In the genomic region with DNA sequence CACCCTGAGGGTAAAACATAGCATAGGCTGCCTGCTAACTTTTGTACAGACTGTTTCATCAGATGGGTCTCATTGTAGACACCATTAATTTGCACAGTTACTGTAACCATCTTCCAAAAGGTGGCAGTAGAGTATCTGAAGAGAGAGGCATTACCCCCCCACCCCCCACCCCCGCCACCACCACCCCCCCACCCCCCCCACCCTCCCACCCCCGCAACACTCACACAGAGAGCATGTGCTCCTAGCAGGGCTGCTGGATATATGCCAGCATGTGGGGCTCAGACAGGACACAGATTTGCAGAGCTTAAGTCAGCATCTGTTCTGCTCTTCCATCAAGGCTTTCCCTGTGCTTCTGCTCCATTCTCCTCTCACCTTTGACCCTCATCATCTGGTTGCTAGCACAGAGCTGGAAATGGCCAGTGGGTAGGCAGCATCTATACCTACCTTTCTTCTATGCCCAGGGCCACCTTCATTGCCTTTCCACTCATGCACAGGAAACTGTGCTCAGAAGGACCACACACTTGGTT, we compare ENCODE assay signal across 7 mouse cellular contexts. TPM values are rescaled to one million over a fixed set of nuclear protein-coding genes. Genes with fewer than 3 reads are reported as not detected.
DNase-seq lines count a peak whose midpoint lies in the region; ATAC-seq and TF ChIP-seq lines count a peak whose summit lies in the region.

No protein-coding gene starts in this region.

- peak; percentile 46 for TF ChIP-seq CTCF in hindbrain, postnatal 0 days (IDR thresholded peaks at IDR 0.05; ENCODE audit: low read depth)

- no peaks in the 10 kb centered on the region for H3K27me3 ChIP-seq in liver, embryonic 11.5 days (replicated peaks; ENCODE audit: control insufficient read depth, insufficient read depth, low read length)
- no peaks in the 10 kb centered on the region for H3K27me3 ChIP-seq in embryonic facial prominence, embryonic 12.5 days
- H3K27me3 ChIP-seq in hindbrain, postnatal 0 days (ENCODE audit: insufficient read depth, low read length): no peaks in the 10 kb centered on the region

- no peak overlapping the region for H3K4me2 ChIP-seq in liver, embryonic 11.5 days
- no peak overlapping the region for H3K4me2 ChIP-seq in embryonic facial prominence, embryonic 12.5 days (replicated peaks)
- no peak overlapping the region for H3K4me2 ChIP-seq in hindbrain, postnatal 0 days (ENCODE audit: low read depth, low read length)

- no peak overlapping the region for H3K27ac ChIP-seq in liver, embryonic 11.5 days (ENCODE audit: low read depth, low read length)
- peak overlapping the region; percentile 78; the same call in 1 of the 2 replicates for H3K27ac ChIP-seq in brown adipose tissue, adult 24 weeks (replicated peaks; ENCODE audit: low read depth, low read length)
- peak overlapping the region; percentile 79 for H3K27ac ChIP-seq in embryonic facial prominence, embryonic 12.5 days
- H3K27ac ChIP-seq in hindbrain, postnatal 0 days: peak overlapping the region; percentile 65

- no CpG with 5 or more reads among the region's 2 CpGs for WGBS in liver, embryonic 11.5 days
- 0% methylated on average over 1 of the region's 2 CpGs for WGBS in embryonic facial prominence, embryonic 12.5 days
- WGBS in hindbrain, postnatal 0 days: 0% methylated on average over 1 of the region's 2 CpGs

- no peak for ATAC-seq in liver, embryonic 11.5 days (replicated peaks; ENCODE audit: low FRiP score)
- peak; percentile 73; the same call in 1 of the 2 replicates for ATAC-seq in embryonic facial prominence, embryonic 12.5 days (ENCODE audit: insufficient number of reproducible peaks, insufficient read depth, low FRiP score, low TSS enrichment)
- ATAC-seq in hindbrain, postnatal 0 days: peak; percentile 80
- ATAC-seq in megakaryocyte-erythroid progenitor cell, adult 5-6 weeks (replicated peaks; ENCODE audit: low FRiP score, low TSS enrichment, poor library complexity, severe bottlenecking): 0 out of 2 replicates have a peak, but pooled peaks have one; percentile 17
- ATAC-seq in erythroblast, adult 5-6 weeks (replicated peaks; ENCODE audit: low FRiP score, poor library complexity, severe bottlenecking): no peak

- no peaks in the 10 kb centered on the region for H3K4me1 ChIP-seq in liver, embryonic 11.5 days (replicated peaks; ENCODE audit: control insufficient read depth, insufficient read depth, low read length)
- peaks cover 4% of the 10 kb centered on the region; the same call in 1 of the 2 replicates for H3K4me1 ChIP-seq in brown adipose tissue, adult 24 weeks (ENCODE audit: control insufficient read depth, insufficient read depth, insufficient read length, low read length)
- peaks cover 16% of the 10 kb centered on the region for H3K4me1 ChIP-seq in embryonic facial prominence, embryonic 12.5 days
- H3K4me1 ChIP-seq in hindbrain, postnatal 0 days (ENCODE audit: insufficient read depth, low read length): no peaks in the 10 kb centered on the region

- no peaks in the 10 kb centered on the region for H3K36me3 ChIP-seq in liver, embryonic 11.5 days (ENCODE audit: control insufficient read depth, insufficient read depth, low read length)
- peaks cover 6% of the 10 kb centered on the region; the same call in 1 of the 2 replicates for H3K36me3 ChIP-seq in embryonic facial prominence, embryonic 12.5 days
- no peaks in the 10 kb centered on the region for H3K36me3 ChIP-seq in hindbrain, postnatal 0 days (ENCODE audit: insufficient read depth, low read length)

- DNase-seq in liver: peak; percentile 41
- no peak for DNase-seq in liver, embryonic 11.5 days (ENCODE audit: low spot score)
- DNase-seq in hindbrain, postnatal 0 days (ENCODE audit: low spot score): peak; percentile 93

- no peaks in the 10 kb centered on the region for H3K9me3 ChIP-seq in liver, embryonic 11.5 days (ENCODE audit: control insufficient read depth, low read length)
- H3K9me3 ChIP-seq in embryonic facial prominence, embryonic 12.5 days: no peaks in the 10 kb centered on the region
- H3K9me3 ChIP-seq in hindbrain, postnatal 0 days (ENCODE audit: low read length): no peaks in the 10 kb centered on the region

- H3K4me3 ChIP-seq in liver, embryonic 11.5 days (ENCODE audit: low read depth, low read length): no peak overlapping the region
- H3K4me3 ChIP-seq in brown adipose tissue, adult 24 weeks (ENCODE audit: insufficient read depth, low read depth, low read length): no peak overlapping the region
- H3K4me3 ChIP-seq in embryonic facial prominence, embryonic 12.5 days: no peak overlapping the region
- no peak overlapping the region for H3K4me3 ChIP-seq in hindbrain, postnatal 0 days (ENCODE audit: low read length)

- H3K9ac ChIP-seq in liver, embryonic 11.5 days (ENCODE audit: low read depth, low read length): no peak overlapping the region
- no peak overlapping the region for H3K9ac ChIP-seq in embryonic facial prominence, embryonic 12.5 days
- no peak overlapping the region for H3K9ac ChIP-seq in hindbrain, postnatal 0 days (replicated peaks; ENCODE audit: low read length)

RNA-seq across cellular contexts. Expression of a gene that starts 8.7 kb away (rescaled TPM):
- polyA plus RNA-seq in liver, embryonic 11.5 days (2014; fragmentation: Nextera tagmentation; extraction: Ambion mirVana): 21.8 and 26.7 TPM in 2 replicates
- polyA plus RNA-seq in brown adipose tissue, adult 24 weeks (2012; ENCODE audit: insufficient read depth, insufficient read length, missing spikeins): 94.7 and 95.4 TPM in 2 replicates
- 42.0 and 51.4 TPM in 2 replicates for polyA plus RNA-seq in embryonic facial prominence, embryonic 12.5 days (2016; fragmentation: Nextera tagmentation; extraction: Ambion mirVana)
- total RNA-seq in hindbrain, postnatal 0 days (2014; rRNA removed): 174 and 191 TPM in 2 replicates
- 29.3 and 32.4 TPM in 2 replicates for polyA plus RNA-seq in hindbrain, postnatal 0 days (2015; fragmentation: Nextera tagmentation; extraction: Ambion mirVana)
- 46.2 and 48.5 TPM in 2 replicates for total RNA-seq in megakaryocyte-erythroid progenitor cell, adult 5-6 weeks (2014; fragmentation: Nextera tagmentation)
- total RNA-seq in megakaryocyte-erythroid progenitor cell, adult 5-6 weeks (2017): 41.6 and 54.4 TPM in 2 replicates
- 54.6 and 55.8 TPM in 2 replicates for total RNA-seq in erythroblast, adult 5-6 weeks (2015; ENCODE audit: low replicate concordance)
- 19.8 and 26.3 TPM in 2 replicates for total RNA-seq in erythroblast, adult 5-6 weeks (2017; ENCODE audit: low replicate concordance)

RNA-seq across cellular contexts. Expression of a gene that starts 17.7 kb away (rescaled TPM):
- 65.0 and 72.6 TPM in 2 replicates for polyA plus RNA-seq in liver, embryonic 11.5 days (2014; fragmentation: Nextera tagmentation; extraction: Ambion mirVana)
- polyA plus RNA-seq in brown adipose tissue, adult 24 weeks (2012; ENCODE audit: insufficient read depth, insufficient read length, missing spikeins): 39.6 and 66.6 TPM in 2 replicates
- 73.5 and 74.8 TPM in 2 replicates for polyA plus RNA-seq in embryonic facial prominence, embryonic 12.5 days (2016; fragmentation: Nextera tagmentation; extraction: Ambion mirVana)
- total RNA-seq in hindbrain, postnatal 0 days (2014; rRNA removed): 56.9 and 59.0 TPM in 2 replicates
- polyA plus RNA-seq in hindbrain, postnatal 0 days (2015; fragmentation: Nextera tagmentation; extraction: Ambion mirVana): 58.7 and 59.6 TPM in 2 replicates
- total RNA-seq in megakaryocyte-erythroid progenitor cell, adult 5-6 weeks (2014; fragmentation: Nextera tagmentation): 42.8 and 47.7 TPM in 2 replicates
- total RNA-seq in megakaryocyte-erythroid progenitor cell, adult 5-6 weeks (2017): 42.9 and 59.7 TPM in 2 replicates
- 10.7 and 14.2 TPM in 2 replicates for total RNA-seq in erythroblast, adult 5-6 weeks (2015; ENCODE audit: low replicate concordance)
- 19.3 and 25.2 TPM in 2 replicates for total RNA-seq in erythroblast, adult 5-6 weeks (2017; ENCODE audit: low replicate concordance)

RNA-seq across cellular contexts. Expression of a gene that starts 49.1 kb away (rescaled TPM):
- polyA plus RNA-seq in liver, embryonic 11.5 days (2014; fragmentation: Nextera tagmentation; extraction: Ambion mirVana): 36.8 and 45.0 TPM in 2 replicates
- 51.7 and 64.6 TPM in 2 replicates for polyA plus RNA-seq in brown adipose tissue, adult 24 weeks (2012; ENCODE audit: insufficient read depth, insufficient read length, missing spikeins)
- 42.4 and 45.1 TPM in 2 replicates for polyA plus RNA-seq in embryonic facial prominence, embryonic 12.5 days (2016; fragmentation: Nextera tagmentation; extraction: Ambion mirVana)
- total RNA-seq in hindbrain, postnatal 0 days (2014; rRNA removed): 75.4 and 87.0 TPM in 2 replicates
- 27.7 and 28.0 TPM in 2 replicates for polyA plus RNA-seq in hindbrain, postnatal 0 days (2015; fragmentation: Nextera tagmentation; extraction: Ambion mirVana)
- total RNA-seq in megakaryocyte-erythroid progenitor cell, adult 5-6 weeks (2014; fragmentation: Nextera tagmentation): 96.2 and 126 TPM in 2 replicates
- total RNA-seq in megakaryocyte-erythroid progenitor cell, adult 5-6 weeks (2017): 252 and 297 TPM in 2 replicates
- total RNA-seq in erythroblast, adult 5-6 weeks (2015; ENCODE audit: low replicate concordance): 17.9 and 24.5 TPM in 2 replicates
- 33.1 and 39.3 TPM in 2 replicates for total RNA-seq in erythroblast, adult 5-6 weeks (2017; ENCODE audit: low replicate concordance)

Comparison
In these comparisons a context has a peak if more than half of its experiments do, and no peak if none do; other contexts are left out.
1. ATAC-seq: peak in embryonic facial prominence, embryonic 12.5 days (single experiment), hindbrain, postnatal 0 days (single experiment) and megakaryocyte-erythroid progenitor cell, adult 5-6 weeks (single experiment); none in liver, embryonic 11.5 days (single experiment) and erythroblast, adult 5-6 weeks (single experiment).